Mouse (Mus musculus): ENCODE measurements around the gene P3h3. TPM values are rescaled to one million over a fixed set of nuclear protein-coding genes. Genes with fewer than 3 reads are reported as not detected.

P3h3 gene
- polyA plus RNA-seq, 1 experiment from 2014 or later: 59.8 TPM

Other genes starting within 250 kb of the P3h3 start
- gene C1s2, start 221.7 kb downstream of the P3h3 start, polyA plus RNA-seq (2016; fragmentation: Nextera tagmentation; extraction: Ambion mirVana): 0.08 TPM in 1 of 2 replicates, not detected in the other
- 46.9 and 49.1 TPM in 2 replicates for gene Lpcat3, start 194.7 kb downstream of the P3h3 start, polyA plus RNA-seq (2016; fragmentation: Nextera tagmentation; extraction: Ambion mirVana)
- gene Emg1, start 145.6 kb downstream of the P3h3 start, polyA plus RNA-seq (2016; fragmentation: Nextera tagmentation; extraction: Ambion mirVana): 199 and 219 TPM in 2 replicates
- 358 and 367 TPM in 2 replicates for gene Phb2, start 145.4 kb downstream of the P3h3 start, polyA plus RNA-seq (2016; fragmentation: Nextera tagmentation; extraction: Ambion mirVana)
- gene Ptpn6, start 119.0 kb downstream of the P3h3 start, polyA plus RNA-seq (2016; fragmentation: Nextera tagmentation; extraction: Ambion mirVana): 6.0 and 6.4 TPM in 2 replicates
- 479 and 511 TPM in 2 replicates for gene Grcc10, start 116.4 kb downstream of the P3h3 start, polyA plus RNA-seq (2016; fragmentation: Nextera tagmentation; extraction: Ambion mirVana)
- not detected in 2 replicates for gene Gm45234, start 101.7 kb downstream of the P3h3 start, polyA plus RNA-seq (2016; fragmentation: Nextera tagmentation; extraction: Ambion mirVana)
- gene Atn1, start 101.2 kb downstream of the P3h3 start, polyA plus RNA-seq (2016; fragmentation: Nextera tagmentation; extraction: Ambion mirVana): 17.1 and 17.4 TPM in 2 replicates
- 4.8 TPM in 2 replicates for gene Eno2, start 88.1 kb downstream of the P3h3 start, polyA plus RNA-seq (2016; fragmentation: Nextera tagmentation; extraction: Ambion mirVana)
- gene Lrrc23, start 78.0 kb downstream of the P3h3 start, polyA plus RNA-seq (2016; fragmentation: Nextera tagmentation; extraction: Ambion mirVana): 0.38 and 0.88 TPM in 2 replicates
- gene Spsb2, start 49.1 kb downstream of the P3h3 start, polyA plus RNA-seq (2016; fragmentation: Nextera tagmentation; extraction: Ambion mirVana): 8.7 and 9.1 TPM in 2 replicates
- gene Tpi1, start 43.5 kb downstream of the P3h3 start, polyA plus RNA-seq (2016; fragmentation: Nextera tagmentation; extraction: Ambion mirVana): 714 and 740 TPM in 2 replicates
- gene Usp5, start 28.3 kb downstream of the P3h3 start, polyA plus RNA-seq (2016; fragmentation: Nextera tagmentation; extraction: Ambion mirVana): 191 and 196 TPM in 2 replicates
- 200 and 202 TPM in 2 replicates for gene Cdca3, start 28.2 kb downstream of the P3h3 start, polyA plus RNA-seq (2016; fragmentation: Nextera tagmentation; extraction: Ambion mirVana)
- gene Gnb3, start 17.5 kb downstream of the P3h3 start, polyA plus RNA-seq (2016; fragmentation: Nextera tagmentation; extraction: Ambion mirVana): 0.81 and 1.0 TPM in 2 replicates
- 2.5 and 2.7 TPM in 2 replicates for gene Gpr162, start 6.2 kb upstream of the P3h3 start, polyA plus RNA-seq (2016; fragmentation: Nextera tagmentation; extraction: Ambion mirVana)
- gene Cd4, start 30.5 kb upstream of the P3h3 start, polyA plus RNA-seq (2016; fragmentation: Nextera tagmentation; extraction: Ambion mirVana): 0.15 TPM in 1 of 2 replicates, not detected in the other
- 2.2 TPM in 2 replicates for gene Lag3, start 54.0 kb upstream of the P3h3 start, polyA plus RNA-seq (2016; fragmentation: Nextera tagmentation; extraction: Ambion mirVana)
- 325 and 346 TPM in 2 replicates for gene Ptms, start 62.4 kb upstream of the P3h3 start, polyA plus RNA-seq (2016; fragmentation: Nextera tagmentation; extraction: Ambion mirVana)
- 401 and 407 TPM in 2 replicates for gene Mlf2, start 73.6 kb upstream of the P3h3 start, polyA plus RNA-seq (2016; fragmentation: Nextera tagmentation; extraction: Ambion mirVana)
- 114 and 124 TPM in 2 replicates for gene Cops7a, start 107.8 kb upstream of the P3h3 start, polyA plus RNA-seq (2016; fragmentation: Nextera tagmentation; extraction: Ambion mirVana)
- 5.0 and 5.8 TPM in 2 replicates for gene Pianp, start 138.9 kb upstream of the P3h3 start, polyA plus RNA-seq (2016; fragmentation: Nextera tagmentation; extraction: Ambion mirVana)
- 18.5 and 24.7 TPM in 2 replicates for gene Zfp384, start 151.4 kb upstream of the P3h3 start, polyA plus RNA-seq (2016; fragmentation: Nextera tagmentation; extraction: Ambion mirVana)
- gene Ing4, start 182.0 kb upstream of the P3h3 start, polyA plus RNA-seq (2016; fragmentation: Nextera tagmentation; extraction: Ambion mirVana): 170 and 177 TPM in 2 replicates
- gene Acrbp, start 191.9 kb upstream of the P3h3 start, polyA plus RNA-seq (2016; fragmentation: Nextera tagmentation; extraction: Ambion mirVana): 17.6 and 18.3 TPM in 2 replicates
- 0.18 and 0.20 TPM in 2 replicates for gene Lpar5, start 210.2 kb upstream of the P3h3 start, polyA plus RNA-seq (2016; fragmentation: Nextera tagmentation; extraction: Ambion mirVana)
- 106 and 109 TPM in 2 replicates for gene Chd4, start 238.2 kb upstream of the P3h3 start, polyA plus RNA-seq (2016; fragmentation: Nextera tagmentation; extraction: Ambion mirVana)

Measured in limb, embryonic 12.5 days (tissue).